Mouse (Mus musculus): Measurements from ENCODE around the gene Prr18. TPM values are rescaled to one million over a fixed set of nuclear protein-coding genes. Genes with fewer than 3 reads are reported as not detected.
A peak's percentile ranks its signal among the peaks of the same experiment; 100 is the strongest.

The Prr18 gene
- polyA plus RNA-seq, 2 experiments, result 0.28 to 1.0 TPM

- peak; percentile 39 for DNase-seq (ENCODE audit: low spot score)
- ATAC-seq (ENCODE audit: low FRiP score, low read depth), result peak; percentile 53
- no peaks in the 10 kb centered on the region for H3K36me3 ChIP-seq (ENCODE audit: control insufficient read depth, insufficient read depth, low read length)
- no peaks in the 10 kb centered on the region for H3K9me3 ChIP-seq (ENCODE audit: control insufficient read depth, low read length)
- WGBS, result 66% methylated on average over 10 of the region's 10 CpGs
- H3K9ac ChIP-seq (ENCODE audit: low read depth, low read length, severe bottlenecking), result no peak overlapping the region
- H3K27ac ChIP-seq (replicated peaks; ENCODE audit: low read depth, low read length), result no peak overlapping the region
- no peaks in the 10 kb centered on the region for H3K27me3 ChIP-seq (ENCODE audit: control insufficient read depth, insufficient read depth, low read length)
- no peak overlapping the region for H3K4me3 ChIP-seq (replicated peaks; ENCODE audit: low read length)
- no peak for TF ChIP-seq POLR2A (IDR thresholded peaks at IDR 0.05; ENCODE audit: borderline replicate concordance, extremely low read depth, insufficient read depth, insufficient read length)
- H3K4me1 ChIP-seq (ENCODE audit: control insufficient read depth, insufficient read depth, low read length), result peaks cover 9% of the 10 kb centered on the region
- no peak overlapping the region for H3K4me2 ChIP-seq (replicated peaks; ENCODE audit: low read depth, low read length, severe bottlenecking)
Observed at GRCm38 (mm10) chr17:8361281-8362103, 24.2 kb downstream of the Prr18 start.

- Histone ChIP-seq H3K9ac (ENCODE audit: low read depth, low read length, severe bottlenecking) (peak overlapping the region; percentile 36), H3K4me1 (ENCODE audit: control insufficient read depth, insufficient read depth, low read length) (peaks cover 31% of the 10 kb centered on the region), H3K4me2 (replicated peaks; ENCODE audit: low read depth, low read length, severe bottlenecking) (peak overlapping the region; percentile 32), H3K4me3 (replicated peaks; ENCODE audit: low read length) (no peak overlapping the region; the same call in 1 of the 2 replicates), H3K9me3 (ENCODE audit: control insufficient read depth, low read length) (no peaks in the 10 kb centered on the region), H3K36me3 (ENCODE audit: control insufficient read depth, insufficient read depth, low read length) (no peaks in the 10 kb centered on the region), H3K27me3 (ENCODE audit: control insufficient read depth, insufficient read depth, low read length) (no peaks in the 10 kb centered on the region), H3K27ac (replicated peaks; ENCODE audit: low read depth, low read length) (peak overlapping the region; percentile 63)
- DNase-seq (ENCODE audit: low spot score) (peak; percentile 47), ATAC-seq (ENCODE audit: low FRiP score, low read depth) (peak; percentile 20; the same call in 1 of the 2 replicates)
- TF ChIP-seq POLR2A (IDR thresholded peaks at IDR 0.05; ENCODE audit: borderline replicate concordance, extremely low read depth, insufficient read depth, insufficient read length), result no peak
- WGBS, result 10% methylated on average over 20 of the region's 20 CpGs
Observed at GRCm38 (mm10) chr17:8367514-8368480, 30.5 kb downstream of the Prr18 start.

- Histone ChIP-seq H3K27me3 (ENCODE audit: control insufficient read depth, insufficient read depth, low read length) (no peaks in the 10 kb centered on the region), H3K4me2 (replicated peaks; ENCODE audit: low read depth, low read length, severe bottlenecking) (no peak overlapping the region; the same call in 1 of the 2 replicates), H3K4me3 (replicated peaks; ENCODE audit: low read length) (no peak overlapping the region), H3K4me1 (ENCODE audit: control insufficient read depth, insufficient read depth, low read length) (peaks cover 31% of the 10 kb centered on the region), H3K36me3 (ENCODE audit: control insufficient read depth, insufficient read depth, low read length) (no peaks in the 10 kb centered on the region), H3K9me3 (ENCODE audit: control insufficient read depth, low read length) (no peaks in the 10 kb centered on the region), H3K9ac (ENCODE audit: low read depth, low read length, severe bottlenecking) (no peak overlapping the region), H3K27ac (replicated peaks; ENCODE audit: low read depth, low read length) (no peak overlapping the region)
- no peak for TF ChIP-seq POLR2A (IDR thresholded peaks at IDR 0.05; ENCODE audit: borderline replicate concordance, extremely low read depth, insufficient read depth, insufficient read length)
- ATAC-seq (ENCODE audit: low FRiP score, low read depth), result no peak
- no peak for DNase-seq (ENCODE audit: low spot score)
- WGBS, result 40% methylated on average over 8 of the region's 8 CpGs
Observed at GRCm38 (mm10) chr17:8368570-8368969, 31.3 kb downstream of the Prr18 start.

GRCm38 (mm10) chr17:8369171-8369570 is 31.9 kb downstream of the Prr18 start:
- H3K9me3 ChIP-seq (ENCODE audit: control insufficient read depth, low read length), result no peaks in the 10 kb centered on the region
- no peak overlapping the region for H3K4me3 ChIP-seq (replicated peaks; ENCODE audit: low read length)
- ATAC-seq (ENCODE audit: low FRiP score, low read depth) (no peak), DNase-seq (ENCODE audit: low spot score) (no peak)
- no peaks in the 10 kb centered on the region for H3K27me3 ChIP-seq (ENCODE audit: control insufficient read depth, insufficient read depth, low read length)
- H3K9ac ChIP-seq (ENCODE audit: low read depth, low read length, severe bottlenecking), result no peak overlapping the region
- no peaks in the 10 kb centered on the region for H3K36me3 ChIP-seq (ENCODE audit: control insufficient read depth, insufficient read depth, low read length)
- H3K27ac ChIP-seq (replicated peaks; ENCODE audit: low read depth, low read length), result no peak overlapping the region
- H3K4me1 ChIP-seq (ENCODE audit: control insufficient read depth, insufficient read depth, low read length), result peaks cover 31% of the 10 kb centered on the region
- H3K4me2 ChIP-seq (replicated peaks; ENCODE audit: low read depth, low read length, severe bottlenecking), result no peak overlapping the region
- WGBS, result 82% methylated on average over 2 of the region's 2 CpGs
- TF ChIP-seq POLR2A (IDR thresholded peaks at IDR 0.05; ENCODE audit: borderline replicate concordance, extremely low read depth, insufficient read depth, insufficient read length), result no peak

- H3K9me3 ChIP-seq (ENCODE audit: control insufficient read depth, low read length), result no peaks in the 10 kb centered on the region
- TF ChIP-seq POLR2A (IDR thresholded peaks at IDR 0.05; ENCODE audit: borderline replicate concordance, extremely low read depth, insufficient read depth, insufficient read length), result no peak
- ATAC-seq (ENCODE audit: low FRiP score, low read depth) (no peak), DNase-seq (ENCODE audit: low spot score) (no peak)
- H3K4me3 ChIP-seq (replicated peaks; ENCODE audit: low read length), result no peak overlapping the region
- H3K4me2 ChIP-seq (replicated peaks; ENCODE audit: low read depth, low read length, severe bottlenecking), result no peak overlapping the region
- H3K27ac ChIP-seq (replicated peaks; ENCODE audit: low read depth, low read length), result no peak overlapping the region
- peaks cover 31% of the 10 kb centered on the region for H3K4me1 ChIP-seq (ENCODE audit: control insufficient read depth, insufficient read depth, low read length)
- no peaks in the 10 kb centered on the region for H3K27me3 ChIP-seq (ENCODE audit: control insufficient read depth, insufficient read depth, low read length)
- no peak overlapping the region for H3K9ac ChIP-seq (ENCODE audit: low read depth, low read length, severe bottlenecking)
- H3K36me3 ChIP-seq (ENCODE audit: control insufficient read depth, insufficient read depth, low read length), result no peaks in the 10 kb centered on the region
- whole genome bisulfite sequencing, result 30% methylated on average over 13 of the region's 13 CpGs
Observed at GRCm38 (mm10) chr17:8370634-8371229, 33.5 kb downstream of the Prr18 start.
